Mouse (Mus musculus) right cerebral cortex, postnatal 10 days (tissue): ENCODE measurements around the gene Sox5.

Source experiments
- DNase-seq, 2 experiments: peaks; one replicate each; pipeline ENCODE4 v3.0.0; 2021; ENCODE audit warnings: low spot score in 2 of 2

The Sox5 gene

DNA sequence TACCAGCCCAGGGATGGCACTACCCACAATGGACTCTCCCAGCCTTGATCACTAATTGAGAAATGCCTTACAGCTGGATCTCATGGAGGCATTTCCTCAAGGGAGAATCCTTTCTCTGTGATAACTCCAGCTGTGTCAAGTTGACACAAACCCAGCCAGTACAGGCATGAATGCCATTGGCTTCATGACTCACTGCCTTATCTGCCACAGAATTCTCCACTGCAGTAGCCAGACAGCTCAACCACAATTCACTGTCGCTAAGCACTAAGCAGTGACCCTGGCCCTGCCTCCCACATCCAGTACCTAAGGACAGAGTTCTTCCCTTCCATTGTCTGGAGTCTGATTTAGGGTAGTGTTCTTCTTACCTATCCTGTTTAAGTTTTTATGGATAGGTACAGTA, 65.4 kb downstream of the Sox5 start:
- no peak for DNase-seq

GRCm38 (mm10) chr6:144711841-144712240, 69.9 kb downstream of the Sox5 start:
- DNase-seq: peak in 1 of 2 experiments; percentile 34

DNA sequence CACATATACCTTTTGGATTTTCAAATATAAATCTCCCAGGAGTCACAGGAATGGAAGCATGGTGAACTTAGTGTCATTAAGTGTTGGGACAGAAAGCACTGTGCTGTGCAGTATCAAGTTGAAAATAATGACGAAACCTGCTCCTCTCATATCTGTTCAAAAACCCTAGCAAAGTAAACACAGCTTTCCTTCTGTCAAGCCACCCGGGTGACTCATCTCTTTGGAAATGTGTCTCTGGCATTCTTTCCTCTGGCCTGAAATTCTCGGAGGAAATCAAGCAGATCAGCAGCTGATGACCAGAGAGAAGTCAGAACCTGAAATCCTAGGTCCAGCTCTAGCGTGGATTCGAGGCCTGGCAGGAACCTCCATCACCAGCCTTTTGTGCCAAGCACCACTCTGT, 71.0 kb downstream of the Sox5 start:
- no peak for DNase-seq

DNA sequence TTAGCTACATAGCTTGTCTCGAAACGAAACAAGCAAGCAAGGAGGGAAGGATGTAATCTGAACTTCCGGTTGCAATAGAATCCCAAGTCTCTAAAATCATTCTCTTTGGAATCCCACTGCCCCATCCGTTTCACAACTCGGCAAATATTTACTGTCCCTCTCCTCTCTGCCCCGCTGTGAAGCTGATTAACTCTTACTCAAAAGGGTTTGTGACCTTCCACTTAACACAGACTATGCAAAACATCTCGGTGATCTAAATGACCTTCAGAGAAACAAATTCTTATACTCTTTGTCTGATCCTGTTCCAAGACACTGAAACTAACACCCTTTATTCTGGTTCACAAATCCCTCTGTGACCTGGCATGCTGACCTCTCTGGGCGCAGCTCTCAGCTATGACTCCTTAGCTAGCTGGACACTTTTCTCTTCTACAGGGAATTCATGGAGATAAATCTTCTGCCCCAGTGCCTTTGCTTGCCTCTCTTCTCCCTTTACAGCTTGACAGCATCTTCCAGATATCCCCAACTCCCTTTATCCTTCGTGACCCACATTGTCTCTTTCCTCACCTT, 72.1 kb downstream of the Sox5 start:
- DNase-seq: no peak

DNA sequence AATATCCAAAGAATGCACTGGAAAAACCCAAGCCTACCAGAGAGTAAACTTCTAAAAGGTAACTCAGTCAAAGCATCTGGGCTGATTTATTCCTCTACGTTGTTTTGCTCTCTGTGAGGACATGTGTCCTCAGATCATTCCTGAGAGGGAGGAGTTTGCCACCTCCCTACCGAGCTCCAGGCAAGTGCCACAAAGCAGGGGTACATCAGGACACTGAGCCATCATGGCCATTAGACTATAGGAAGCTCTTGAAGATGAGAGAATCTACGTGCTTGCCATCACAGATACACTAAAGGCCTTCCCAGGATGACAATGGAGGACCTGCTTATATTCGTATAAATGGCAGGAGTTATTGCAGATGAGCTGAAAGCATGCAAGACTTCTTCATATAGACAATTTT, 73.4 kb downstream of the Sox5 start:
- no peak for DNase-seq

DNA sequence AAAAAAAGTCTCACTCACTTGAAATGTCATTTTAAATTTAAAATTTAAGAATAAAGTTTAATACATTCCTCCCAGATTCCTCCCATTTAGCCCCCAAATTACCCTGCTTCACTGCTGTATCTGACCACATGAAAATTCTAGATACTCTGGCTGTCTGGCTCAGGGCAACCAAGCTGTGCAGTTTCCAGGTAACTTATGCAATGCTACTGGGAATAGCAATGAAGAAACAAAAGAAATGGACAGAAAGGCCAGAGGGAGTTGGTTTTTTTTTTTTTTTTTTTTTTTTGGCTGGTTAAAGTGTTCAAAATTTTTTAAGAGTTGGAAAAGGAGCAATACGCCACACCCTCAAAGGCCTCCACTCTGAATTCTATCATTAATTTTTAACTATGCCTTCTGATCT, 73.8 kb downstream of the Sox5 start:
- DNase-seq: no peak

- DNase-seq: no peak
Measured at GRCm38 (mm10) chr6:144704962-144705361, 76.8 kb downstream of the Sox5 start.

GRCm38 (mm10) chr6:144695660-144696059, 86.1 kb downstream of the Sox5 start:
- DNase-seq: peak; percentile 33 to 42

DNA sequence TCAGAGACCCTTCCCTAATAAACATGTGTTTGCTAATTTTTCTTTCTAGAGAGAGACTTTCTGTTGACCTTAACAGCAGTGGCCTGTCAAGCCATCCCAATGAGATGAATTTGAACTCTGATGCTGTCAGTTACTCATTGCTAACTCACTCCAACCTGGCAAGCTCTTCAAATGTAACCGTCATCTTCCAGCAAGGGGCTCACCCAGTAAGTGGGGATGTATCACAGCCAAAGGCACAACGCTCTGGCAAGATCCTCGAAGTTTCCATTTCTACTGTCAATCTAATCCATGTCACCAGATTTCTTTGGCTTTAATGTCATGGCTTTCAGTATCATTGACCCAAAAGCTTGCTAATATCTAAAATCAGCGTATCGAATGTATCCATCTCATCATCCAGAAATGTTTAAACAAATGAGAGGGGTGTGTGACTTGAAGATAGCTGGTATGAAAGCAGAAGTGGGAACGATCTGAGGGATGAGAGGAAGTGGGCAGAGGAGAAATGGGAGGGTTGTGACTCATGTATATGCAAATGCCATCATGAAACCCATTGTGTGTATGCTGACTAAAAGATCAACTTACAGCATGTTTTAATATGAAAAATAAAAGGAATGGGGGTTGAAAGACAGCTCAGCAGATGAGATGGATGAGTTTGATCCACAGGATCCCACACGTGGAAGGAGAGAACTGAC, 88.4 kb downstream of the Sox5 start:
- DNase-seq: no peak

DNA sequence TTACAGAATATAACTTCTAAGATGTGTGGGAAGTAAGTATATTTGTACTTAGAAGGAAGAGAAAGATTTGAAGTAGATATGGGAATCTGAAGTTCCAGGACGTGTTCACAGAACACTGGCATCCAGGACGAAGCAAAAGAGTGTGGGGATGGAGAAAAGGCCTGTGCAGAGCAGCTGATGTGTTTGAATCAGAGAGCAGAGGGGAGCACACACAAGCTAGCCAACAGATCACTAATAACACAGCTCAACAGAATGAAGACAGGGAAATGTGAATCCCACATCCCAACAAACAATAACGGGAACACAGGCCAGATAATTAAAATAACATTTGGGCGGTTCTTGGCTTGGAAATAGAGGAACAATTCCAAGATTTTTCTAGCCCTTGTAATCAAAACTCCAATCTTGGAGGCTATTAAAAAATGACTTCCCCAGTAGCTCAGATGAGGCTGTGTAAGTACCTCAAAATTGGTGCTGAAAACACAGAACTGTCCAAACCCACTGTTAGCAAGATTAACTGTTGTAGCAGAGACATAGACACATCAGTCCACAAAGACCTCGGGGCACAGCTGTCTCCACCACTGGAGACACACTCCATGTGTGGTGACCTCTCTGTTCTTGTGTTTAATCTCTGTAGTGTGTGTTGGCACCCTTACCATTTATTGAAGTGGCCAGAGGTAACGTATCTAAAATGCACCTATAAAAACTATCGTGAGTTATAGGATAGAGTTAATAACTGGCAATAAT, 90.3 kb downstream of the Sox5 start:
- DNase-seq: no peak

- no peak for DNase-seq
Measured at GRCm38 (mm10) chr6:144689076-144689475, 92.7 kb downstream of the Sox5 start.

- no peak for DNase-seq
Measured at GRCm38 (mm10) chr6:144687681-144688080, 94.1 kb downstream of the Sox5 start.

DNA sequence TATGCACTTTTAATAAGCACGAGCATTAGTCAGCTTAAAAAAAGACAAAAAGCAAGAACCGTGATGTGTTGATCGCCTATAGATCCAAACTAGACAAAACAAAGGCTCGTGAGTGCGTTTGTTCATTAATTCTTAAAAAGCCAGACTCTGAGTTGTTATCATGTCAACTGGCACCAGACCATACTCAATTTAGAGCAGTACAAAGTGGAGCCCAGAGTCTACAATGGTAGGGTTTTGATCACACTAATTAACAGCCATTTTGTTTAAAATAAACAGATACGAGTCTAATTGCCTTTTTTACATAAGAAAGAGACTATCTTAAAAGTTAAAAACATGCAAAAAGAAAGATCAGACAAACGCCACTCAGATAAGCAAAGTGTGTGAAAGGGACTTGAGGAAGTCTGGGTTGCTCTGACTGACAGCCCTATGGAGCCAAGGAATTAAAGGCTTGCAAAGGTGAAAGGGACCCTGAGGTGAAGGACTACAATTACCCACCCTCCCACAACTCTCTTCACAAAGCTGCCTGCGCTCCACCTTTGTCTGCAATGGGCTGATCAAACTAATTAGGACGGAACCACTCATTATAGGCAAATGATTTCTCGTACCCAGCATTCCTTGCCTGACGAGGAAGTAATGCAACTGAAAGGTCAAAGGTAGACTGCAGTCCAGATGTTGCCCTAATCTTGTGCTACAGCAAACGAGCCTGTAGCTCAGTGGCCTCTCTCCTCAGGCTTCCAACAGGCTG, 100.6 kb downstream of the Sox5 start:
- DNase-seq: no peak

GRCm38 (mm10) chr6:144677491-144678133, 104.2 kb downstream of the Sox5 start:
- DNase-seq: no peak

DNA sequence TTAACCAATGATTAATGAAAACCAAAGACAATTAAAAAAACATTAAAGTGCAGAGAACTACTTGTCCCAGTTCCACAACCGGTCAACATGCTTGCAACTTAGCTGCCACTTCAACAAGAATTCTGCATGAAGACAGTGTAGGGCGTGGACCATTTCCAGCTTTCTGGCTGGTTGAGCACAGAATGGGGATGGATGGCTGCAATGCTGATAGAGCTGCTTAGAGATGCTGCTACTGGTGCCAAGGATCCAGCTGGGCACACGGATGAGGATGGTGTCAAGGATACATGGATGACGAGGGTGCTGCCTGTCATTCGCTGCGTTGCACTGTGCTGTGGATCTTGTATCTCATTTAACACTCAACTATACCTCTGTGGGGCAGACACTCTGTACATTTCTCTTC, 106.7 kb downstream of the Sox5 start:
- DNase-seq: no peak

- DNase-seq: no peak
Measured at GRCm38 (mm10) chr6:144673906-144674305, 107.9 kb downstream of the Sox5 start.

GRCm38 (mm10) chr6:144670433-144671167, 111.2 kb downstream of the Sox5 start:
- DNase-seq: no peak

GRCm38 (mm10) chr6:144666617-144667016, 115.2 kb downstream of the Sox5 start:
- DNase-seq: no peak

GRCm38 (mm10) chr6:144664765-144665164, 117.0 kb downstream of the Sox5 start:
- no peak for DNase-seq

DNA sequence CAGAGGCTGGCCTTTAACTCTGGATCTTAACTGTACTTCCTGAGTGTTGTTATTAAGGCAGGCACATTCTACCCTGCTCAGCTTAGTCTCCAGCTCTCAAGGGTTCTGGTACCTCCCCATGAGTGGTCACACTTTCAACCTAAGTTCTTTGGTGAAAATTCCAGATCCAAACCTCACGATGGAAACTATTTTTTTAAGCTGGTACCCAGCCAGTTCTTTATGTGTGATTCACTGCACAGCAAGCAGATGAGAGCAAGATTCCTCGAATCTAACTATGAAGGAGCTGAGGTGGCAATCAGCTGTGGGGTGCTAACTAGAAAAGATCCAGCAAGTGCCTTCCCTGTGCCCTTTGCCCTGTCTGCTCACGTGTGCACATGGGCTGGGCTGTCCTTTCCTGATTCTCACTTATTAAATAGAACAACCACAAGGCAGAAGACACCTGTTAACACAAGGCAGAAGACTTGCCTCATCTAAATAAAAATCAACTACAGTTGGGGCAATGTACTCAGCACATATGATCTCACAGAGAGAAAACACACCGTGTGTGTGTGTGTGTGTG, 118.2 kb downstream of the Sox5 start:
- DNase-seq: no peak
